Mouse (Mus musculus) T-helper 17 cell (primary cell): Measurements from ENCODE around the gene Cts8.

Experiments
- in situ Hi-C, 2 experiments: fragments of 300-600 bp; cut with MboI, MseI; formaldehyde crosslinking; loops; 1 replicate in 1 of 2; 2 replicates in 1 of 2; pipeline ENCODE4 v1.15.1; 2025; ENCODE audit warnings: high pct_unique_total_duplicates in 2 of 2

Cts8 gene

DNA sequence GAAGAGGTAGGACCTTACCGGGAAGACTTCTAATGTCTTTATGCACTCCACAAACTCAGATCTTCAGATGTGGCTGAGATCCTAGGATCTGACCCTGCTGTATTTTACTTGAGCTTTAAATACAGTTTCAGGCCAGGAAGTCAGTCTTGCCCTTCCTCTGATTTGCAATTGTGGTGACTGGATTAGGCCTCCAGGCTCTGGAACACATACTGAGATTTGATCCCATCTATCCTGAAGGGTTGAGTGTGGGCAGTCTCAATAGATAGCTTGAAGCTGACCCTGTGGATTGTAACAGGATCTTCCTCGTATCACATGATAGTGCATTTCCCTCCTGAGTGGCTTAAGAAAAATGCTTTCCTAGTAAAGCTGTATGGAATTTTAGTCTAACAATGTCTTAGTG, at the start of gene Cts8:
Cts8 (minus strand) TSS at position 101 of the 400 bp plus-strand sequence.
- in situ Hi-C loops: loop anchor here in 1 of 2 experiments (5.0 kb wide), 1 partner anchor 493 kb away; no protein-coding TSS in a partner anchor

DNA sequence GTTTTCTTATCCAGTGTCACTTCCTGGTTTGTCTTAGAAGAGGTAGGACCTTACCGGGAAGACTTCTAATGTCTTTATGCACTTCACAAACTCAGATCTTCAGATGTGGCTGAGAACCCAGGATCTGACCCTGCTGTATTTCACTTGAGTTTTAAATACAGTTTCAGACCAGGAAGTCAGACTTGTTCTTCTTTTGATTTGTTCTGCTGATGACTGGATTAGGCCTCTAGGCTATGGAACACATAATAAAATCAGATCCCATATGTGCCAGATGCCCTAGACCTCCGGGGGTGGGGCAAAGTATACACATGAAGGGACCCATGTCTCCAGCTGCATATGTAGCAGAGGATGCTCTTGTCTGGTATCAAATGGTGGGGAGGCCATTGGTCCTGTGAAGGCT, 33.6 kb upstream of the Cts8 start, which contains the start of gene Gm49398:
Gm49398 (minus strand) TSS at position 101 of the 400 bp plus-strand sequence.
- in situ Hi-C loops: no loop called here

- in situ Hi-C loops: loop anchor here (5.0 to 25.0 kb wide), 4 partner anchors 239 to 679 kb away; no protein-coding TSS in a partner anchor
Measured at GRCm38 (mm10) chr13:61241076-61241947, 13.8 kb downstream of the Cts8 start.

GRCm38 (mm10) chr13:61203310-61203709, 51.8 kb downstream of the Cts8 start, which contains the start of gene Cts6:
Gene Cts6 (minus strand): TSS chr13:61203410.
- in situ Hi-C loops: no loop called here
